Mouse (Mus musculus) CH12.LX (cell line): ENCODE measurements at regions not wholly inside any gene's neighbourhood (a gene's known extent, or its start where the extent isn't known, plus 50 kb on each side); places are given as distances from the start of the nearest gene placed in this dataset.

Experiments
- DNase-seq: peaks from one replicate; pipeline ENCODE4 v3.0.0-alpha.2; 2013; ENCODE audit errors: extremely low read depth
- H3K27ac ChIP-seq: 2 replicates; pipeline ENCODE4 v1.5.1; 2012; ENCODE audit warnings: low read depth, mild to moderate bottlenecking, control low read depth, moderate library complexity; ENCODE audit not compliant: insufficient read depth
- H3K27me3 ChIP-seq: replicated peaks from 2 replicates; pipeline ENCODE3; 2012; ENCODE audit warnings: inconsistent platforms
- H3K36me3 ChIP-seq, 2 experiments: replicated peaks in 1 of 2; 2 replicates each; pipeline versions ENCODE3 to v1.6.1; 2012; ENCODE audit warnings: inconsistent platforms in 1 of 2, low read length in 1 of 2, mild to moderate bottlenecking in 1 of 2, mixed read lengths in 1 of 2, moderate library complexity in 1 of 2; ENCODE audit not compliant: control insufficient read depth in 1 of 2, insufficient read depth in 1 of 2
- H3K4me1 ChIP-seq, 2 experiments: 2 replicates each; pipeline ENCODE4 v1.6.1; 2012; ENCODE audit warnings: inconsistent platforms in 1 of 2, moderate library complexity in 1 of 2; ENCODE audit not compliant: insufficient read depth in 2 of 2, control insufficient read depth in 1 of 2
- H3K4me2 ChIP-seq: 2 replicates; pipeline ENCODE4 v1.6.1; 2012; ENCODE audit warnings: low read depth, mild to moderate bottlenecking, control low read depth; ENCODE audit not compliant: poor library complexity, insufficient read depth, severe bottlenecking
- H3K4me3 ChIP-seq, 3 experiments: fragments of 150-350 bp in 1 of 3; sonication (generic) in 1 of 3; replicated peaks in 1 of 3; 2 replicates each; pipeline versions ENCODE3 to v1.5.1; 2011 to 2012; ENCODE audit warnings: low read depth in 2 of 3, low read length in 2 of 3, mild to moderate bottlenecking in 2 of 3, moderate library complexity in 2 of 3, control low read depth in 1 of 3, improper control_type of control experiment in 1 of 3, inconsistent platforms in 1 of 3, mixed read lengths in 1 of 3; ENCODE audit not compliant: poor library complexity in 1 of 3
- H3K79me2 ChIP-seq: replicated peaks from 2 replicates; pipeline ENCODE4 v1.6.1; 2012; ENCODE audit warnings: mild to moderate bottlenecking, moderate library complexity; ENCODE audit not compliant: control insufficient read depth, poor library complexity, insufficient read depth, severe bottlenecking; ENCODE audit errors: extremely low read depth
- H3K9ac ChIP-seq: 2 replicates; pipeline ENCODE4 v1.6.1; 2012; ENCODE audit warnings: low read depth, mild to moderate bottlenecking, control low read depth, moderate library complexity; ENCODE audit not compliant: insufficient read depth
- H3K9me3 ChIP-seq: replicated peaks from 2 replicates; pipeline ENCODE3; 2012; ENCODE audit warnings: low read length, inconsistent platforms, mixed read lengths
- CTCF ChIP-seq, 2 experiments: IDR thresholded peaks in 1 of 2; conservative IDR thresholded peaks in 1 of 2; 2 replicates each; pipeline ENCODE4 v1.5.1; 2011 to 2012; ENCODE audit warnings: low read depth in 2 of 2, low read length in 2 of 2, improper control_type of control experiment in 1 of 2, inconsistent platforms in 1 of 2, mild to moderate bottlenecking in 1 of 2, moderate library complexity in 1 of 2
- ELF1 ChIP-seq: IDR thresholded peaks from 2 replicates; pipeline ENCODE4 v1.6.1; 2014; ENCODE audit warnings: low read depth, mild to moderate bottlenecking, inconsistent platforms, low read length, improper control_type of control experiment
- IRF4 ChIP-seq: IDR thresholded peaks from 2 replicates; pipeline ENCODE4 v1.6.1; 2014; ENCODE audit warnings: low read depth, mild to moderate bottlenecking, inconsistent platforms, low read length, improper control_type of control experiment
- KAT2A ChIP-seq: IDR thresholded peaks from 2 replicates; pipeline ENCODE4 v1.6.1; 2012; ENCODE audit warnings: low read length, improper control_type of control experiment, inconsistent platforms; ENCODE audit not compliant: insufficient replicate concordance
- MYC ChIP-seq: IDR thresholded peaks from 2 replicates; pipeline ENCODE4 v1.6.1; 2011; ENCODE audit warnings: low read depth, mild to moderate bottlenecking, improper control_type of control experiment, low read length
- NELFE ChIP-seq: IDR thresholded peaks from 2 replicates; pipeline ENCODE4 v1.6.1; 2011; ENCODE audit warnings: low read depth, low read length, improper control_type of control experiment
- PAX5 ChIP-seq: IDR thresholded peaks from 2 replicates; pipeline ENCODE4 v1.6.1; 2012; ENCODE audit warnings: low read length, inconsistent platforms, mixed read lengths
- POLR2A ChIP-seq: IDR thresholded peaks from 2 replicates; pipeline ENCODE4 v1.6.1; 2011; ENCODE audit warnings: low read depth, mild to moderate bottlenecking, improper control_type of control experiment, low read length
- POLR2AphosphoS2 ChIP-seq: IDR thresholded peaks from 2 replicates; pipeline ENCODE4 v1.6.1; 2011; ENCODE audit warnings: low read depth, low read length, improper control_type of control experiment
- RAD21 ChIP-seq: IDR thresholded peaks from 2 replicates; pipeline ENCODE4 v1.6.1; 2011; ENCODE audit warnings: low read depth, mild to moderate bottlenecking, low read length, improper control_type of control experiment, moderate library complexity
- RCOR1 ChIP-seq: conservative IDR thresholded peaks from 2 replicates; pipeline ENCODE4 v1.6.1; 2012; ENCODE audit warnings: low read depth, mild to moderate bottlenecking, inconsistent platforms, low read length, improper control_type of control experiment
- SIN3A ChIP-seq: IDR thresholded peaks from 2 replicates; pipeline ENCODE4 v1.6.1; 2012; ENCODE audit warnings: low read length, improper control_type of control experiment, inconsistent platforms
- TBP ChIP-seq: conservative IDR thresholded peaks from 2 replicates; pipeline ENCODE4 v1.6.1; 2011; ENCODE audit warnings: low read depth, low read length, improper control_type of control experiment
- USF1 ChIP-seq: IDR thresholded peaks from 2 replicates; pipeline ENCODE4 v1.6.1; 2014; ENCODE audit warnings: low read depth, mild to moderate bottlenecking, inconsistent platforms, low read length, improper control_type of control experiment
- ZC3H11A ChIP-seq: IDR thresholded peaks from 2 replicates; pipeline ENCODE4 v1.6.1; 2012; ENCODE audit warnings: low read depth, mild to moderate bottlenecking, inconsistent platforms, low read length, improper control_type of control experiment
- ZMIZ1 ChIP-seq: IDR thresholded peaks from 2 replicates; pipeline ENCODE4 v1.6.1; 2012; ENCODE audit warnings: low read depth, mild to moderate bottlenecking, inconsistent platforms, low read length, improper control_type of control experiment
- dilution Hi-C: fragments of 300-500 bp; cut with MboI; formaldehyde crosslinking; loops from 2 replicates; pipeline ENCODE4 v1.14.3; 2020; ENCODE audit warnings: low sequenced_read_pairs; ENCODE audit not compliant: extremely low pct_unique_long_range_greater_than_20kb, extremely low pct_ligation_motif_present
- in situ Hi-C: fragments of 300-500 bp; cut with MboI; formaldehyde crosslinking; loops from 3 replicates; pipeline ENCODE4 v1.14.3; 2019; ENCODE audit warnings: low sequenced_read_pairs, low pct_ligation_motif_present, low pct_unique_long_range_greater_than_20kb, mixed read lengths

DNA sequence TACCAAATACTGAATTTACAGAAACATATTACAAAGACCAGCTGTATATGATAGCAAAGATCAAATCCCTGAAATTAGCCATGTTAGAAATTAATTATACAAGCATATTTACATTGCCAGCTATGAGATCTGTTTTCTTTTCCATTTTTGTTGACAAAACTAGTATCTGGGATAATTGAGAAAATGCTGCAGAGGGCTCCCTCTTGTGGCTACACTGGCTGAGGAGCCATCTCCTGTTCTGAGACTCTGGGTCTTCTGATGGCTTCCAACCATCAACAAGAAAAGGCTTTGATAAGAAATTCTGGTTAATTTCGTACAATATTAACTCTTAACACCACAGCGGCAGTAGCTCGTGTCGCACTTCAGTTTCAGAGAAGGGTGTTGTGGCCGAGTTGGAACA lies 466.9 kb downstream of the Cdh9 start:
- H3K4me2 ChIP-seq = no peak overlapping the region
- DNase-seq = no peak
- H3K4me1 ChIP-seq = no peaks in the 10 kb centered on the region
- no peaks in the 10 kb centered on the region for H3K27me3 ChIP-seq
- H3K9ac ChIP-seq = no peak overlapping the region
- no peaks in the 10 kb centered on the region for H3K36me3 ChIP-seq
- TF ChIP-seq TBP (no peak), CTCF (conservative IDR thresholded peaks at IDR 0.05 in 1 of 2, IDR thresholded peaks at IDR 0.05 in 1 of 2; ENCODE audit: low read depth in 2 of 2, low read length in 2 of 2) (peak in 1 of 2 experiments; percentile 20; a peak in 2 of 4 replicates), RAD21 (peak; percentile 2; the same call in 1 of the 2 replicates)
- no peak overlapping the region for H3K27ac ChIP-seq
- in situ Hi-C loops = no loop called here
- dilution Hi-C loops = no loop called here
- H3K79me2 ChIP-seq = no peaks in the 10 kb centered on the region
- peaks cover 25% of the 10 kb centered on the region for H3K9me3 ChIP-seq
- H3K4me3 ChIP-seq = no peak overlapping the region

- Histone ChIP-seq H3K4me3 (no peak overlapping the region), H3K9me3 (peaks cover 45% of the 10 kb centered on the region), H3K4me2 (no peak overlapping the region), H3K27ac (no peak overlapping the region), H3K27me3 (no peaks in the 10 kb centered on the region), H3K4me1 (no peaks in the 10 kb centered on the region), H3K36me3 (no peaks in the 10 kb centered on the region), H3K79me2 (no peaks in the 10 kb centered on the region)
- no peak for TF ChIP-seq IRF4
- TF ChIP-seq MYC = no peak
- no peak for TF ChIP-seq ZMIZ1
- no peak for TF ChIP-seq RCOR1
- TF ChIP-seq ZC3H11A = no peak
- no peak for TF ChIP-seq SIN3A
- TF ChIP-seq USF1 = no peak
- no peak for TF ChIP-seq RAD21
- TF ChIP-seq POLR2AphosphoS2 = no peak
- no peak for TF ChIP-seq ELF1
- TF ChIP-seq PAX5 = no peak
- TF ChIP-seq, all 38 proteins: peak for 0
- in situ Hi-C loops (no loop called here), dilution Hi-C loops (no loop called here)
- no peak for DNase-seq
- no peak overlapping the region for H3K9ac ChIP-seq
Observed at GRCm38 (mm10) chr15:17204739-17205138, 476.2 kb downstream of the Cdh9 start.

DNA sequence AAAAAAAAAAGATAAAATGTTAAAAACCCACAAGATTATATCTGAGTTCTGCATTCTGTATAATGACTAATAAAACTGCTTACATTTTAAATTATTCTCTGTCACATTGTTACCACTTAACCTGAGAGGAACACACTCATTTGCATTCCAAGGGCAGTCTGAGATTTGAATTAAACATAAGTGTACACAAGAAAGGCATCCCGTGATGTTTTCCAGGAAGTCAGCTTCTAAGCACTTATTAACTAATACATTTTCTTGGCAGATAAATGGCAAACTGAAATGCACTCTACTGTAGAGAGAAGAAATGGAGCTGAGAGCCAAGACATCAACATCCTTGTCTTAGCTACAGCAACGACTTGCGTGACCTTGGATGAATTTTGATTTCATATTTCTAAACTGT lies 516.5 kb downstream of the Cdh9 start:
- Histone ChIP-seq H3K4me3 (no peak overlapping the region), H3K36me3 (no peaks in the 10 kb centered on the region), H3K9ac (no peak overlapping the region), H3K27ac (no peak overlapping the region), H3K27me3 (no peaks in the 10 kb centered on the region), H3K79me2 (no peaks in the 10 kb centered on the region), H3K4me2 (no peak overlapping the region), H3K9me3 (peaks cover 25% of the 10 kb centered on the region), H3K4me1 (no peaks in the 10 kb centered on the region)
- dilution Hi-C loops = no loop called here
- in situ Hi-C loops = no loop called here
- TF ChIP-seq KAT2A (no peak), RCOR1 (no peak), POLR2A (no peak), NELFE (no peak)
- no peak for DNase-seq
